ENCODE assay signal across 9 mouse cellular contexts in genomic region chr1:133302540-133302939, GRCm38 (mm10). TPM values are rescaled to one million over a fixed set of nuclear protein-coding genes. Genes with fewer than 3 reads are reported as not detected.
A peak's percentile ranks its signal among the peaks of the same experiment; 100 is the strongest.
DNase-seq lines count a peak whose midpoint lies in the region; ATAC-seq and TF ChIP-seq lines count a peak whose summit lies in the region.
"Had no signal": no experiment of that assay in that cellular context is flagged by ENCODE, and none has a peak within 500 bp of the region (broad histone marks: within the 10 kb centered on the region; RNA-seq: fewer than 3 reads in every experiment).

No protein-coding gene starts in this region.

- H3K9ac ChIP-seq in hindbrain, embryonic 14.5 days = no peak overlapping the region
- H3K9ac ChIP-seq in hindbrain, embryonic 11.5 days (ENCODE audit: low read depth, low read length) = no peak overlapping the region
- no peak overlapping the region for H3K9ac ChIP-seq in heart, adult 2 months (ENCODE audit: low read depth, low read length)

- peak; percentile 36 for DNase-seq in hindbrain, embryonic 14.5 days (ENCODE audit: low spot score)
- DNase-seq in hindbrain, embryonic 11.5 days (ENCODE audit: low spot score) = no peak
- peak; percentile 44 to 59 for DNase-seq in adrenal gland, adult 18-20 months (ENCODE audit: low spot score in 2 of 2)
- DNase-seq in heart, adult 2 months = peak; percentile 47 to 64
- peak; percentile 56 to 66 for DNase-seq in kidney, postnatal 4 days
- DNase-seq in thymus, postnatal 4 days = no peak
- no peak for DNase-seq in layer of hippocampus, postnatal 25 days (ENCODE audit: extremely low spot score in 1 of 2, low spot score in 1 of 2)

- WGBS in hindbrain, embryonic 14.5 days = 45% methylated on average over 3 of the region's 3 CpGs
- 59% methylated on average over 3 of the region's 3 CpGs for WGBS in hindbrain, embryonic 11.5 days
- 27% methylated on average over 3 of the region's 3 CpGs for WGBS in heart, adult 2 months

- TF ChIP-seq CTCF in heart, adult 2 months (IDR thresholded peaks at IDR 0.05) = no peak

- H3K36me3 ChIP-seq in hindbrain, embryonic 14.5 days (replicated peaks; ENCODE audit: control insufficient read depth, insufficient read depth) = peaks cover 20% of the 10 kb centered on the region
- no peaks in the 10 kb centered on the region for H3K36me3 ChIP-seq in hindbrain, embryonic 11.5 days (ENCODE audit: control insufficient read depth, insufficient read depth, low read length)
- no peaks in the 10 kb centered on the region for H3K36me3 ChIP-seq in heart, adult 2 months (ENCODE audit: control insufficient read depth, insufficient read depth, low read length)

- TF ChIP-seq POLR2A in heart, adult 2 months (IDR thresholded peaks at IDR 0.05; ENCODE audit: insufficient read depth, low read depth, low read length) = no peak

- no peak overlapping the region for H3K4me3 ChIP-seq in hindbrain, embryonic 14.5 days (replicated peaks; ENCODE audit: low read length)
- no peak overlapping the region for H3K4me3 ChIP-seq in hindbrain, embryonic 11.5 days (ENCODE audit: low read depth, low read length)
- H3K4me3 ChIP-seq in heart, adult 2 months = no peak overlapping the region

- H3K27ac ChIP-seq in hindbrain, embryonic 14.5 days = no peak overlapping the region
- H3K27ac ChIP-seq in hindbrain, embryonic 11.5 days (ENCODE audit: low read depth, low read length) = no peak overlapping the region
- no peak overlapping the region for H3K27ac ChIP-seq in heart, adult 2 months

- H3K4me1 ChIP-seq in hindbrain, embryonic 14.5 days (replicated peaks; ENCODE audit: control insufficient read depth, insufficient read depth, low read length) = peaks cover 5% of the 10 kb centered on the region; the same call in 1 of the 2 replicates
- H3K4me1 ChIP-seq in hindbrain, embryonic 11.5 days (replicated peaks; ENCODE audit: control insufficient read depth, insufficient read depth, low read length) = no peaks in the 10 kb centered on the region; the same call in none of the 2 replicates
- peaks cover 2% of the 10 kb centered on the region for H3K4me1 ChIP-seq in heart, adult 2 months (ENCODE audit: control insufficient read depth, insufficient read depth, low read length)

- 0 out of 2 replicates have a peak, but pooled peaks have one; percentile 9 for TF ChIP-seq EP300 in heart, adult 2 months (IDR thresholded peaks at IDR 0.05; ENCODE audit: insufficient read depth, low read depth, low read length)

- ATAC-seq in hindbrain, embryonic 14.5 days (ENCODE audit: low FRiP score) = no peak
- no peak for ATAC-seq in hindbrain, embryonic 11.5 days (ENCODE audit: low FRiP score)
- no peak for ATAC-seq in inflammation-experienced regulatory T-cells, adult 6 months

- H3K79me2 ChIP-seq in heart, adult 2 months (replicated peaks; ENCODE audit: control insufficient read depth, insufficient read depth, low read length) = no peaks in the 10 kb centered on the region

- intact Hi-C loops in heart, adult 2 months (cut with DNase I) = loop anchor here (5.0 kb wide), 1 partner anchor 75 kb away; no protein-coding TSS in a partner anchor

- no peaks in the 10 kb centered on the region for H3K9me3 ChIP-seq in hindbrain, embryonic 14.5 days (ENCODE audit: control insufficient read depth, low read length)
- no peaks in the 10 kb centered on the region for H3K9me3 ChIP-seq in hindbrain, embryonic 11.5 days (ENCODE audit: control insufficient read depth, low read length)

- H3K4me2 ChIP-seq in hindbrain, embryonic 14.5 days (replicated peaks) = no peak overlapping the region
- no peak overlapping the region for H3K4me2 ChIP-seq in hindbrain, embryonic 11.5 days (replicated peaks; ENCODE audit: low read depth, low read length)

- no peaks in the 10 kb centered on the region for H3K27me3 ChIP-seq in hindbrain, embryonic 14.5 days (ENCODE audit: control insufficient read depth, insufficient read depth, low read length)
- H3K27me3 ChIP-seq in hindbrain, embryonic 11.5 days (ENCODE audit: control insufficient read depth, insufficient read depth, low read length) = no peaks in the 10 kb centered on the region
- H3K27me3 ChIP-seq in heart, adult 2 months (ENCODE audit: control insufficient read depth, insufficient read depth, low read length) = no peaks in the 10 kb centered on the region

RNA-seq across cellular contexts. Expression of gene Golt1a, which starts 7.1 kb away (rescaled TPM):
- not detected in 2 replicates for polyA plus RNA-seq in hindbrain, embryonic 14.5 days (2014; fragmentation: Nextera tagmentation; extraction: Ambion mirVana)
- polyA plus RNA-seq in hindbrain, embryonic 11.5 days (2014; fragmentation: Nextera tagmentation; extraction: Ambion mirVana) = not detected in 2 replicates
- 1 to 10 TPM in 1 of 2 experiments, under 1 TPM in 1; 0.96 to 1.2 TPM for total RNA-seq in adrenal gland, adult 18-20 months (2021)
- total RNA-seq in heart, adult 2 months (2021) = not detected
- 0.43 TPM in 1 of 2 replicates, not detected in the other for polyA plus RNA-seq in heart, adult 2 months (2012; rRNA removed)
- total RNA-seq in layer of hippocampus, postnatal 25 days (2021) = not detected
- not detected for polyA plus RNA-seq in inflammation-experienced regulatory T-cells, adult 6 months (2017; shearing (Covaris generic))
- total RNA-seq: common myeloid progenitor, adult 5-6 weeks had no signal

RNA-seq across cellular contexts. Expression of gene Kiss1, which starts 19.1 kb away (rescaled TPM):
- polyA plus RNA-seq in hindbrain, embryonic 14.5 days (2014; fragmentation: Nextera tagmentation; extraction: Ambion mirVana) = not detected in 2 replicates
- polyA plus RNA-seq in hindbrain, embryonic 11.5 days (2014; fragmentation: Nextera tagmentation; extraction: Ambion mirVana) = not detected in 2 replicates
- not detected for total RNA-seq in adrenal gland, adult 18-20 months (2021)
- total RNA-seq in heart, adult 2 months (2021) = not detected
- polyA plus RNA-seq in heart, adult 2 months (2012; rRNA removed) = not detected in 2 replicates
- not detected for total RNA-seq in layer of hippocampus, postnatal 25 days (2021)
- not detected for polyA plus RNA-seq in inflammation-experienced regulatory T-cells, adult 6 months (2017; shearing (Covaris generic))
- total RNA-seq: common myeloid progenitor, adult 5-6 weeks had no signal

RNA-seq across cellular contexts. Expression of gene Ren1, which starts 47.8 kb away (rescaled TPM):
- 7.3 and 11.1 TPM in 2 replicates for polyA plus RNA-seq in hindbrain, embryonic 14.5 days (2014; fragmentation: Nextera tagmentation; extraction: Ambion mirVana)
- 0.70 and 1.2 TPM in 2 replicates for polyA plus RNA-seq in hindbrain, embryonic 11.5 days (2014; fragmentation: Nextera tagmentation; extraction: Ambion mirVana)
- 10 to 100 TPM in 1 of 2 experiments, 1 to 10 TPM in 1; 5.5 to 26.0 TPM for total RNA-seq in adrenal gland, adult 18-20 months (2021)
- under 1 TPM in 1 of 2 experiments, not detected in 1; 0.14 TPM for total RNA-seq in heart, adult 2 months (2021)
- polyA plus RNA-seq in heart, adult 2 months (2012; rRNA removed) = 0.23 and 0.41 TPM in 2 replicates
- not detected for total RNA-seq in layer of hippocampus, postnatal 25 days (2021)
- not detected for polyA plus RNA-seq in inflammation-experienced regulatory T-cells, adult 6 months (2017; shearing (Covaris generic))
- total RNA-seq: common myeloid progenitor, adult 5-6 weeks had no signal

Comparison
In these comparisons a context has a peak if more than half of its experiments do, and no peak if none do; other contexts are left out.
1. DNase-seq: peak in hindbrain, embryonic 14.5 days (single experiment), adrenal gland, adult 18-20 months (2 of 2), heart, adult 2 months (2 of 2) and kidney, postnatal 4 days (2 of 2); none in hindbrain, embryonic 11.5 days (single experiment), thymus, postnatal 4 days (single experiment) and layer of hippocampus, postnatal 25 days (0 of 2).